Mouse (Mus musculus) G1E (cell line): ENCODE results near the gene Spag6. TPM values are rescaled to one million over a fixed set of nuclear protein-coding genes. Genes with fewer than 3 reads are reported as not detected.

ENCODE experiments used
- ATAC-seq: 2 replicates; pipeline ENCODE4 v1.8.0; 2016; ENCODE audit warnings: mild to moderate bottlenecking; ENCODE audit not compliant: insufficient number of reproducible peaks, poor library complexity, low FRiP score, severe bottlenecking; ENCODE audit errors: extremely low read depth
- DNase-seq: peaks from one replicate; pipeline ENCODE4 v3.0.0; 2012; ENCODE audit warnings: low spot score
- H3K27me3 ChIP-seq: 2 replicates; pipeline ENCODE4 v1.6.1; 2012; ENCODE audit warnings: mild to moderate bottlenecking, low read length, inconsistent platforms; ENCODE audit not compliant: insufficient read depth
- H3K36me3 ChIP-seq: replicated peaks from 2 replicates; pipeline ENCODE3; 2012; ENCODE audit warnings: mild to moderate bottlenecking, inconsistent platforms
- H3K4me1 ChIP-seq: 2 replicates; pipeline ENCODE4 v1.6.1; 2012; ENCODE audit warnings: low read depth, low read length, inconsistent platforms, mixed read lengths; ENCODE audit not compliant: insufficient read depth
- H3K4me3 ChIP-seq: 2 replicates; pipeline ENCODE4 v1.5.1; 2012; ENCODE audit warnings: low read depth, mild to moderate bottlenecking, inconsistent platforms, low read length, moderate library complexity, mixed read lengths
- H3K9me3 ChIP-seq: replicated peaks from 2 replicates; pipeline ENCODE4 v1.6.1; 2012; ENCODE audit warnings: inconsistent platforms
- CTCF ChIP-seq: IDR thresholded peaks from 2 replicates; pipeline ENCODE4 v1.5.1; 2012; ENCODE audit warnings: low read depth, low read length, inconsistent platforms, mixed read lengths
- GATA1 ChIP-seq: IDR thresholded peaks from 2 replicates; pipeline ENCODE4 v1.6.1; 2012; ENCODE audit warnings: borderline replicate concordance, low read length, inconsistent platforms, mixed read lengths
- GATA2 ChIP-seq: IDR thresholded peaks from 2 replicates; pipeline ENCODE4 v1.6.1; 2012; ENCODE audit warnings: low read depth, low read length, inconsistent platforms, borderline replicate concordance
- POLR2AphosphoS5 ChIP-seq: IDR thresholded peaks from 2 replicates; pipeline ENCODE4 v1.6.1; 2012; ENCODE audit warnings: low read depth, low read length, inconsistent platforms; ENCODE audit not compliant: insufficient replicate concordance
- TAL1 ChIP-seq: conservative IDR thresholded peaks from 2 replicates; pipeline ENCODE4 v1.6.1; 2012; ENCODE audit warnings: low read depth, low read length, inconsistent platforms, mixed read lengths
- polyA plus RNA-seq: library from polyadenylated mRNA; stranded (reverse); fragments of >175 nt; gene quantifications from 2 replicates; pipeline ENCODE4 v1.2.3, GENCODE M21; 2012
- total RNA-seq, 2 experiments: library from RNA; stranded (forward) in 1 of 2; stranded (reverse) in 1 of 2; fragments of 200-1000 nt in 1 of 2; fragments of >200 nt in 1 of 2; fragmentation: Nextera tagmentation in 1 of 2; gene quantifications; 2 replicates each; pipeline ENCODE4 v1.2.3; 2014 to 2017

Gene Spag6
- total and polyA plus RNA-seq, 3 experiments: 0.08 to 0.22 TPM; not detected in 1

GRCm38 (mm10) chr2:18697591-18698244 is 3.9 kb downstream of the Spag6 start:
- no peak for ATAC-seq
- TF ChIP-seq GATA1: no peak
- no peak for TF ChIP-seq CTCF
- TF ChIP-seq POLR2AphosphoS5: no peak
- TF ChIP-seq GATA2: no peak
- TF ChIP-seq TAL1: no peak
- H3K27me3 ChIP-seq: peaks cover 57% of the 10 kb centered on the region
- no peak for DNase-seq
- no peak overlapping the region for H3K4me3 ChIP-seq
- no peaks in the 10 kb centered on the region for H3K36me3 ChIP-seq
- peaks cover 7% of the 10 kb centered on the region for H3K9me3 ChIP-seq
- H3K4me1 ChIP-seq: peaks cover 36% of the 10 kb centered on the region

GRCm38 (mm10) chr2:18698663-18699385 is 5.0 kb downstream of the Spag6 start:
- peak overlapping the region; percentile 6; the same call in 1 of the 2 replicates for H3K4me3 ChIP-seq
- DNase-seq (no peak), ATAC-seq (no peak)
- H3K36me3 ChIP-seq: no peaks in the 10 kb centered on the region
- H3K9me3 ChIP-seq: peaks cover 7% of the 10 kb centered on the region
- peaks cover 27% of the 10 kb centered on the region for H3K4me1 ChIP-seq
- TF ChIP-seq GATA2: no peak
- no peak for TF ChIP-seq CTCF
- TF ChIP-seq GATA1: no peak
- no peak for TF ChIP-seq TAL1
- no peak for TF ChIP-seq POLR2AphosphoS5
- peaks cover 57% of the 10 kb centered on the region for H3K27me3 ChIP-seq

GRCm38 (mm10) chr2:18699401-18699990 is 5.7 kb downstream of the Spag6 start:
- H3K36me3 ChIP-seq: no peaks in the 10 kb centered on the region
- peaks cover 7% of the 10 kb centered on the region for H3K9me3 ChIP-seq
- no peak overlapping the region for H3K4me3 ChIP-seq
- ATAC-seq (no peak), DNase-seq (no peak)
- peaks cover 53% of the 10 kb centered on the region for H3K27me3 ChIP-seq
- H3K4me1 ChIP-seq: peaks cover 21% of the 10 kb centered on the region
- no peak for TF ChIP-seq GATA2
- TF ChIP-seq POLR2AphosphoS5: no peak
- no peak for TF ChIP-seq TAL1

GRCm38 (mm10) chr2:18710356-18710755 is 16.5 kb downstream of the Spag6 start:
- no peaks in the 10 kb centered on the region for H3K9me3 ChIP-seq
- ATAC-seq: no peak
- no peak for TF ChIP-seq POLR2AphosphoS5
- no peak for TF ChIP-seq TAL1
- no peak for TF ChIP-seq GATA2
- no peak for TF ChIP-seq GATA1
- TF ChIP-seq CTCF: no peak
- H3K36me3 ChIP-seq: no peaks in the 10 kb centered on the region
- H3K4me3 ChIP-seq: no peak overlapping the region
- DNase-seq: no peak
- peaks cover 27% of the 10 kb centered on the region for H3K27me3 ChIP-seq
- H3K4me1 ChIP-seq: no peaks in the 10 kb centered on the region

GRCm38 (mm10) chr2:18713071-18713470 is 19.2 kb downstream of the Spag6 start:
- DNase-seq: no peak
- Histone ChIP-seq H3K27me3 (peaks cover 34% of the 10 kb centered on the region), H3K4me3 (no peak overlapping the region), H3K36me3 (no peaks in the 10 kb centered on the region), H3K9me3 (no peaks in the 10 kb centered on the region), H3K4me1 (no peaks in the 10 kb centered on the region)
- ATAC-seq: no peak
- TF ChIP-seq GATA1 (no peak), CTCF (no peak), POLR2AphosphoS5 (no peak), GATA2 (no peak), TAL1 (no peak)

GRCm38 (mm10) chr2:18714337-18714736 is 20.5 kb downstream of the Spag6 start:
- TF ChIP-seq GATA1 (no peak), GATA2 (no peak), CTCF (no peak), TAL1 (no peak), POLR2AphosphoS5 (no peak)
- Histone ChIP-seq H3K9me3 (no peaks in the 10 kb centered on the region), H3K36me3 (no peaks in the 10 kb centered on the region), H3K4me1 (no peaks in the 10 kb centered on the region), H3K27me3 (peaks cover 41% of the 10 kb centered on the region), H3K4me3 (no peak overlapping the region)
- ATAC-seq: no peak
- no peak for DNase-seq

- DNase-seq: no peak
- Histone ChIP-seq H3K36me3 (no peaks in the 10 kb centered on the region), H3K4me3 (no peak overlapping the region), H3K9me3 (no peaks in the 10 kb centered on the region), H3K27me3 (peaks cover 20% of the 10 kb centered on the region), H3K4me1 (no peaks in the 10 kb centered on the region)
- TF ChIP-seq TAL1 (no peak), CTCF (no peak), POLR2AphosphoS5 (no peak), GATA1 (no peak), GATA2 (no peak)
- ATAC-seq: no peak
These were observed 24.7 kb downstream of the Spag6 start for GRCm38 (mm10) chr2:18718521-18718920.
